Mouse (Mus musculus) neural tube, embryonic 14.5 days (tissue): Measurements from ENCODE around the gene Hcls1. TPM values are rescaled to one million over a fixed set of nuclear protein-coding genes. Genes with fewer than 3 reads are reported as not detected.

ENCODE experiments used
- ATAC-seq: fragments of 200-750 bp; cut with Nextera tagmentation; 2 replicates; pipeline ENCODE4 v1.8.0; 2017; ENCODE audit warnings: low read depth, mild to moderate bottlenecking, moderate TSS enrichment, moderate library complexity
- H3K27ac ChIP-seq: fragments of 300-500 bp; sonication (generic); 2 replicates; pipeline ENCODE4 v1.5.1; 2014; ENCODE audit warnings: low read depth, mild to moderate bottlenecking, control low read depth, low read length, moderate library complexity, mixed read lengths
- H3K27me3 ChIP-seq: fragments of 300-500 bp; sonication (generic); 2 replicates; pipeline ENCODE4 v1.6.1; 2014; ENCODE audit warnings: low read length; ENCODE audit not compliant: control insufficient read depth, insufficient read depth
- H3K36me3 ChIP-seq: fragments of 300-500 bp; sonication (generic); 2 replicates; pipeline ENCODE4 v1.6.1; 2014; ENCODE audit warnings: low read length, mixed read lengths; ENCODE audit not compliant: control insufficient read depth, insufficient read depth
- H3K4me1 ChIP-seq: fragments of 300-500 bp; sonication (generic); 2 replicates; pipeline ENCODE4 v1.6.1; 2014; ENCODE audit warnings: low read length; ENCODE audit not compliant: control insufficient read depth, insufficient read depth
- H3K4me2 ChIP-seq: fragments of 300-500 bp; sonication (generic); 2 replicates; pipeline ENCODE4 v1.6.1; 2014; ENCODE audit warnings: mild to moderate bottlenecking, low read depth, low read length, control low read depth
- H3K4me3 ChIP-seq: fragments of 300-500 bp; sonication (generic); 2 replicates; pipeline ENCODE4 v1.5.1; 2014; ENCODE audit warnings: low read depth, low read length, control low read depth, mixed read lengths
- H3K9ac ChIP-seq: fragments of 300-500 bp; sonication (generic); replicated peaks from 2 replicates; pipeline ENCODE4 v1.6.1; 2014; ENCODE audit warnings: low read depth, mild to moderate bottlenecking, control low read depth, low read length, mixed read lengths
- H3K9me3 ChIP-seq: fragments of 300-500 bp; sonication (generic); 2 replicates; pipeline ENCODE4 v1.6.1; 2016; ENCODE audit warnings: low read length; ENCODE audit not compliant: control insufficient read depth
- WGBS: fragments of 180-500 bp; shearing (Covaris S2); extraction: QIAGEN DNeasy Blood & Tissue Kit; methylation state at CpG from one replicate; pipeline ENCODE4 v1.1.7; 2014; 5-methylcytosine and 5-hydroxymethylcytosine counted together
- polyA plus RNA-seq: library from polyadenylated mRNA; unstranded; fragments of >200 nt; fragmentation: Nextera tagmentation; extraction: Ambion mirVana; gene quantifications from 2 replicates; pipeline ENCODE4 v1.2.1, GENCODE M21; 2014

Hcls1 gene
- polyA plus RNA-seq, 1 experiment from 2014 or later: 0.39 TPM

- H3K36me3 ChIP-seq: peaks cover 53% of the 10 kb centered on the region
- no peaks in the 10 kb centered on the region for H3K4me1 ChIP-seq
- H3K4me3 ChIP-seq: no peak overlapping the region
- H3K27ac ChIP-seq: no peak overlapping the region
- 95% methylated on average over 13 of the region's 13 CpGs for WGBS
- H3K4me2 ChIP-seq: no peak overlapping the region
- H3K9ac ChIP-seq: no peak overlapping the region
- no peaks in the 10 kb centered on the region for H3K27me3 ChIP-seq
- ATAC-seq: no peak
- no peaks in the 10 kb centered on the region for H3K9me3 ChIP-seq
Observed at GRCm38 (mm10) chr16:36912311-36912710, 22.5 kb upstream of the Hcls1 start.

DNA sequence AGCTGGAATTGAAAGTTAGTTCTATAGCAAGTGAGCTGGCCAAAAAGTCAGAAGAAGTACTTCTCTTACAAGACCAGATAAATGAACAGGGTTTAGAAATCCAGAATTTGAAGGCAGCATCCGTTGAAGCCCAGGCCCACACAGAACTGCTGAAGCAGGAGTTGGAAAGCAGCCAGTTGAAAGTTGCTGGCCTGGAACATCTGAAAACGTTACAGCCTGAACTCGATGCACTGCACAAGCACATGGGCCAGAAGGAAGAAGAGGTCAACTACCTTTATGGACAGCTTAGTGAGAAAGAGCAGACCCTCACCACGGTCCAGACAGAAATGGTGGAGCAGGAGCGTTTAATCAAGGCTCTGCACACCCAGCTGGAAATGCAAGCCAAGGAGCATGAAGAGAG, 20.6 kb upstream of the Hcls1 start:
- Histone ChIP-seq H3K9me3 (no peaks in the 10 kb centered on the region), H3K36me3 (peaks cover 52% of the 10 kb centered on the region), H3K27me3 (no peaks in the 10 kb centered on the region), H3K4me3 (no peak overlapping the region), H3K4me1 (no peaks in the 10 kb centered on the region), H3K27ac (no peak overlapping the region), H3K4me2 (no peak overlapping the region), H3K9ac (no peak overlapping the region)
- ATAC-seq: no peak
- 87% methylated on average over 5 of the region's 5 CpGs for WGBS

DNA sequence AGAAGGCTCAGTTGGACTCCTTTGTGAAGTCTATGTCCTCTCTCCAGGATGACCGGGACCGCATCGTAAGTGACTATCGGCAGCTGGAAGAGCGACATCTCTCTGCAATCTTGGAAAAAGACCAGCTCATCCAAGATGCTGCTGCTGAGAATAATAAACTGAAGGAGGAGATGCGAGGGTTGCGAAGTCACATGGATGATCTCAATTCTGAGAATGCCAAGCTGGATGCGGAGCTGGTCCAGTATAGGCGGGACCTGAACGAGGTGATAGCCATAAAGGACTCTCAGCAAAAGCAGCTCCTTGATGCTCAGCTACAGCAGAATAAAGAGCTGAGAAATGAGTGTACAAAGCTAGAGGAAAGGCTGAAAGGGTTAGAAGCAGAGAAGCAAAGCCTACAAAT, 16.3 kb upstream of the Hcls1 start:
- Histone ChIP-seq H3K4me2 (no peak overlapping the region), H3K4me1 (no peaks in the 10 kb centered on the region), H3K4me3 (no peak overlapping the region), H3K9ac (no peak overlapping the region), H3K27ac (no peak overlapping the region), H3K9me3 (no peaks in the 10 kb centered on the region), H3K36me3 (peaks cover 51% of the 10 kb centered on the region), H3K27me3 (no peaks in the 10 kb centered on the region)
- WGBS: 92% methylated on average over 10 of the region's 10 CpGs
- ATAC-seq: no peak

- H3K4me1 ChIP-seq: no peaks in the 10 kb centered on the region
- WGBS: 94% methylated on average over 3 of the region's 3 CpGs
- ATAC-seq: no peak
- H3K9me3 ChIP-seq: no peaks in the 10 kb centered on the region
- H3K4me3 ChIP-seq: no peak overlapping the region
- peaks cover 41% of the 10 kb centered on the region for H3K36me3 ChIP-seq
- no peak overlapping the region for H3K27ac ChIP-seq
- H3K4me2 ChIP-seq: no peak overlapping the region
- H3K9ac ChIP-seq: no peak overlapping the region
- H3K27me3 ChIP-seq: no peaks in the 10 kb centered on the region
Observed at GRCm38 (mm10) chr16:36920410-36920809, 14.4 kb upstream of the Hcls1 start.

GRCm38 (mm10) chr16:36921067-36921613, 13.6 kb upstream of the Hcls1 start:
- H3K27me3 ChIP-seq: no peaks in the 10 kb centered on the region
- no peak overlapping the region for H3K9ac ChIP-seq
- no peaks in the 10 kb centered on the region for H3K9me3 ChIP-seq
- H3K4me3 ChIP-seq: no peak overlapping the region
- H3K4me2 ChIP-seq: no peak overlapping the region
- WGBS: 96% methylated on average over 8 of the region's 8 CpGs
- no peaks in the 10 kb centered on the region for H3K4me1 ChIP-seq
- H3K36me3 ChIP-seq: peaks cover 34% of the 10 kb centered on the region
- ATAC-seq: no peak
- no peak overlapping the region for H3K27ac ChIP-seq

DNA sequence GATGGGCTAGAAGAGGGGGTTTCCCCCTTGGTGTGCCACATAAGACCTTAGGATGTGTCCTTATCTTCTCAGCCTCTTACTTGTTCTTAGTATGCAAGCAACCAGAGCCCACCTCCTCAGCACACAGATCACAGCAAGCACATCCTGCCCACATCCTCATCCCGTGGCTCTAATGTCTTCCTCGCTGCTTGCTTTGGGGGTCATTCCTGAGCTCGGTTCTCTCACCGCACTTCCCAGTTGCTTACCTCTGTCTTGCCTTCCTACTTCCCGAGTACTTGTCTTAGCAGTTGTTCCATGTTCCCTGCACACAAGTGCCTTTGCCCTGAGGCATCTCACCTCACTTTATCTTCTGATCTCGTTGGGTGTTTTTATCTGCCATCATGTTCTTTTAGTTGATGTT, 12.8 kb upstream of the Hcls1 start:
- Histone ChIP-seq H3K9me3 (no peaks in the 10 kb centered on the region), H3K27me3 (no peaks in the 10 kb centered on the region), H3K4me1 (no peaks in the 10 kb centered on the region), H3K4me3 (no peak overlapping the region), H3K9ac (no peak overlapping the region), H3K36me3 (peaks cover 32% of the 10 kb centered on the region), H3K27ac (no peak overlapping the region), H3K4me2 (no peak overlapping the region)
- no peak for ATAC-seq
- WGBS: 96% methylated on average over 6 of the region's 6 CpGs

DNA sequence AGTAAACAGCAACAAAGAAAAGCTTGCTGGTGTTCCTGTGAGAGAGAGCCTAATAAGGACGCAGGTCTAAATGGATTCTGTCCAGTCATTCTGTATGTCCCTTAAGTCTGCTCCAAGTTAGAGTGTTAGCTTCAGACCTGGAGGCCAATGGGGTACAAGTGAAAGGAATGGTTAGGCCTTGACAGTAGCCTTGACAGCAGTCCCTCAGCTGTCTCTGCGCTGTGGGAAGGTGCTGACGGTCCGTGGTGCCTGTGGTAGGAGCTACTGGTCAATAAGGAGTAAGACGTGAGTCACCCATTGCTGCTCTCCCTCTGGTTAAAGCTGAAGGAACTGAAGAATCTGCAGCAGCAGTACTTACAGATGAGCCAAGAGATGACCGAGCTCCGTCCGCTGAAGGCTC, 10.5 kb upstream of the Hcls1 start:
- Histone ChIP-seq H3K36me3 (peaks cover 40% of the 10 kb centered on the region), H3K4me3 (no peak overlapping the region), H3K27me3 (no peaks in the 10 kb centered on the region), H3K9me3 (no peaks in the 10 kb centered on the region), H3K4me2 (no peak overlapping the region), H3K27ac (no peak overlapping the region), H3K4me1 (no peaks in the 10 kb centered on the region), H3K9ac (no peak overlapping the region)
- no peak for ATAC-seq
- WGBS: 94% methylated on average over 8 of the region's 8 CpGs

GRCm38 (mm10) chr16:36925351-36925750, 9.4 kb upstream of the Hcls1 start:
- 95% methylated on average over 6 of the region's 6 CpGs for WGBS
- no peak overlapping the region for H3K4me3 ChIP-seq
- no peak overlapping the region for H3K4me2 ChIP-seq
- no peak overlapping the region for H3K9ac ChIP-seq
- no peak overlapping the region for H3K27ac ChIP-seq
- peaks cover 42% of the 10 kb centered on the region for H3K36me3 ChIP-seq
- no peak for ATAC-seq
- no peaks in the 10 kb centered on the region for H3K9me3 ChIP-seq
- no peaks in the 10 kb centered on the region for H3K27me3 ChIP-seq
- H3K4me1 ChIP-seq: no peaks in the 10 kb centered on the region

DNA sequence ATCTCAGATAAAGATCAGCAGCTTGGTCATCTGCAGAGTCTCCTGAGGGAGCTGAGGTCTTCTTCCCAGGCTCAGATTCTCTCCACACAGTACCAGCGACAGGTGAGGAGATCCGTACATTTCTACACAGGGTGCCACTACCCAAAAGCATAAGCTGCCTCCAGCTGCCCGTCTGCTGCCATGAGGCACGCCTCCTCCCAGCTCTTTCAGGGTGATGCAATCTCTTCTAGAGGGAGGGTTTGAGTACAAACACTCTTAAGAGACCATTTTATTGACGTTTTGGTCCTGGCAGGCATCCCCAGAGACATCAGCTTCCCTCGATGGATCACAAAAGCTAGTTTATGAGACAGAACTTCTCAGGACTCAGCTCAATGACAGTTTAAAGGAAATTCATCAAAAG, 9.0 kb upstream of the Hcls1 start:
- H3K27me3 ChIP-seq: no peaks in the 10 kb centered on the region
- no peak overlapping the region for H3K9ac ChIP-seq
- H3K4me2 ChIP-seq: no peak overlapping the region
- H3K9me3 ChIP-seq: no peaks in the 10 kb centered on the region
- H3K36me3 ChIP-seq: peaks cover 42% of the 10 kb centered on the region
- no peak overlapping the region for H3K27ac ChIP-seq
- no peak overlapping the region for H3K4me3 ChIP-seq
- no peak for ATAC-seq
- no peaks in the 10 kb centered on the region for H3K4me1 ChIP-seq
- 82% methylated on average over 6 of the region's 6 CpGs for WGBS
